Mouse (Mus musculus) megakaryocyte-erythroid progenitor cell, adult 5 weeks (primary cell): ENCODE measurements around the gene Dlat. TPM values are rescaled to one million over a fixed set of nuclear protein-coding genes. Genes with fewer than 3 reads are reported as not detected.

Source experiments
- polyA plus RNA-seq: library from polyadenylated mRNA; stranded (reverse); fragments of >175 nt; gene quantifications from 2 replicates; pipeline ENCODE4 v1.2.3, GENCODE M21; 2012

Gene Dlat
- polyA plus RNA-seq, result 27.0 and 32.5 TPM in 2 replicates

GRCm38 (mm10) chr9:50659392-50660217 is at the start of gene Dlat:
Gene Dlat, minus strand, starts transcription at chr9:50659780.

GRCm38 (mm10) chr9:50616766-50617603 is 42.6 kb downstream of the Dlat start, which contains the start of the genes Pih1d2 and Nkapd1:
Gene Pih1d2, plus strand, starts transcription at chr9:50617321.
Gene Nkapd1, minus strand, starts transcription at chr9:50617464.

GRCm38 (mm10) chr9:50603189-50603997 is 56.2 kb downstream of the Dlat start, which contains the start of the genes Sdhd and Timm8b:
Gene Sdhd, minus strand, starts transcription at chr9:50603812.
Gene Timm8b, plus strand, starts transcription at chr9:50603910.

Other genes starting within 250 kb of the Dlat start
- 0.05 TPM in 1 of 2 replicates, not detected in the other for gene Plet1, start 165.3 kb downstream of the Dlat start, polyA plus RNA-seq
- 23.9 and 30.3 TPM in 2 replicates for gene Pts, start 131.1 kb downstream of the Dlat start, polyA plus RNA-seq
- 0.87 and 1.6 TPM in 2 replicates for gene Il18, start 105.0 kb downstream of the Dlat start, polyA plus RNA-seq
- gene Bco2, start 104.6 kb downstream of the Dlat start, polyA plus RNA-seq, result 0.08 TPM in 1 of 2 replicates, not detected in the other
- not detected in 2 replicates for gene Tex12, start 98.5 kb downstream of the Dlat start, polyA plus RNA-seq
- 26.9 and 31.4 TPM in 2 replicates for gene Sdhd, start 56.0 kb downstream of the Dlat start, polyA plus RNA-seq
- 7.9 and 8.8 TPM in 2 replicates for gene Timm8b, start 55.9 kb downstream of the Dlat start, polyA plus RNA-seq
- gene Pih1d2, start 42.5 kb downstream of the Dlat start, polyA plus RNA-seq, result 0.15 and 0.36 TPM in 2 replicates
- 12.1 and 18.1 TPM in 2 replicates for gene Nkapd1, start 42.3 kb downstream of the Dlat start, polyA plus RNA-seq
- not detected in 2 replicates for gene Dixdc1, start 79.7 kb upstream of the Dlat start, polyA plus RNA-seq
- gene 2310030G06Rik, start 86.8 kb upstream of the Dlat start, polyA plus RNA-seq, result 0.10 TPM in 1 of 2 replicates, not detected in the other
- 0.75 and 0.82 TPM in 2 replicates for gene Cryab, start 91.5 kb upstream of the Dlat start, polyA plus RNA-seq
- not detected in 2 replicates for gene Hspb2, start 92.6 kb upstream of the Dlat start, polyA plus RNA-seq
- 2.3 and 2.9 TPM in 2 replicates for gene Fdxacb1, start 108.5 kb upstream of the Dlat start, polyA plus RNA-seq
- 14.1 and 16.4 TPM in 2 replicates for gene Alg9, start 115.2 kb upstream of the Dlat start, polyA plus RNA-seq
- 2.3 and 2.5 TPM in 2 replicates for gene 1110032A03Rik, start 115.7 kb upstream of the Dlat start, polyA plus RNA-seq
- 6.8 and 7.2 TPM in 2 replicates for gene Ppp2r1b, start 185.5 kb upstream of the Dlat start, polyA plus RNA-seq